Mouse (Mus musculus): ENCODE results near the gene Dmpk.
"Not testable (repeated sequence)": the region's sequence is repeated elsewhere in the genome, so short reads cannot be mapped to it uniquely, and the experiment has no call there.

Dmpk gene

GRCm38 (mm10) chr7:19083701-19084100 is at the start of gene Dmpk:
Gene Dmpk (plus strand): TSS chr7:19083849.
- DNase-seq (ENCODE audit: low read depth, low spot score) = no peak

- DNase-seq (ENCODE audit: low read depth, low spot score) = no peak
Observed at GRCm38 (mm10) chr7:19044616-19045015, 39.0 kb upstream of the Dmpk start.

DNA sequence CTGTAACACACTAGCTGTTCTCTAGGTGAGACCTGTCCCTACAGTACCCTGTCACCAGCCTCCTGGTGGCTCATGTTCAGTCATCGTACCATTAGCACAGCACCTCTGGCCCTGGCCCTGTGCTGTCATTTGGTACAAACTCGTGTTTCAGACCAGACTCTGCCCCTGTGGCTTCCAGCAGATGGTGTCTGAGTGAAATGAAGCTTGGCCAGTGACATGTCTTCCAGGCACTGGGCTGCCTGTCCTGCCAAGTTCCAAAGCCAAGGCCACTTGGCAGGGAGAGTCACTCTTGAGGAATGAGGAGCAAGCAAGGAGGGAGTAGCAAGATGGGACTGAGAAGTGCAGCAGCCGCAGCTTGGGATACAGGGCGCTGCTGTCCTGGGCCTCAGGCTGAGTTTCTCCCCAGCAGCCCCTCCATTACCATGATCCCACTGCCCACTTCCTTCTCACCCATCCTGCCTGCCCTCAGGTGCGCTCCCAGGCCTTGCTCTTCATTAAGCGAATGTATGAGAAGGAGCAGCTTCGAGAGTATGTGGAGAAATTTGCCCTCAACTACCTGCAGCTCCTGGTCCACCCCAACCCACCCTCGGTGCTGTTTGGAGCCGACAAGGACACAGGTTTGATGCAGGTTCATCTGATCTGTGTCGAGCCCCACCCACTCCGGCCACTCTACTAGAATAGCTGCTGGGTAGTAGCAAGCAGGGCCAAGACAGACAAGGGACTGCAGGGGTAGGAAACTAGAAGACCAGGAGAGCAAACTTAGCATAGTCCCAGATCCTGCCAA is 37.2 kb upstream of the Dmpk start:
- DNase-seq (ENCODE audit: low read depth, low spot score) = no peak

GRCm38 (mm10) chr7:19048006-19048527 is 35.6 kb upstream of the Dmpk start:
- DNase-seq (ENCODE audit: low read depth, low spot score) = no peak

DNA sequence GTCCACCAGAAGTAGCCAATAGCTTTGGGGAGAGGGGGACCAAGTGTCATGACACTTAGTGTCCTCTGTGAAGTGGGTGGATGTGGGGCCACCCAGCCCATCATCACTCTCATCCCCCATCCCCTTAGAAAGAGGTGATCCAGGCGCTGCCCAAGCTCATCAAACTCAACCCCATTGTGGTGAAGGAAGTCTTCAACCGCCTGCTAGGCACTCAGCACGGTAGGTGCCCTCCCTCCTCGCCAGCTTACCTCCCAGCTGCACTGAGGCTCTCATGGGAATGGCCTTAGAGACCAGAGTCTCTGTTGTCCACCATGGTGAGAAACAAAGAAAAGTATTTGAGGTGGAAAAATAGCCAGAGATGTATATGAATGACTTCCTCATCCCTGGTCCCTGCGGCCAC is 34.4 kb upstream of the Dmpk start:
- DNase-seq (ENCODE audit: low read depth, low spot score) = no peak

DNA sequence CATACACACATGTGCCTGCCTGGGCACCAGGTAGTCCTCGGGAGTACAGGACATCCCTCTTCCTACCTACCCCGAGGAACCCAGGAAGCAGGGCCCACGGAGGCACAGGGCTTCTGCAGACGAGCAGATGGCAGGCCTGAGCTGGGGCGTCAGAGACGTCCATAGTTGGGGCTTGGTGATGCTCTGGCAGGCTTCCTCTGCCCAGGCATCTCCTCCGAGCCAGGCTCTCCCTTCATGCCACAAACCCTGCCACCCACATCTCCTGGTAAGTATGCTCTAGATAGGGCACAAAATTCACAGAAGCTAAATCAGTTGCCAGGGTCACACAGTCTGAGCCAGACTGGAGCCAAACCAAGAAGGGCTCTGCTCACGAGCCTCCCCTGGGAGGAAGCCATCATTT is 33.5 kb upstream of the Dmpk start:
- no peak for DNase-seq (ENCODE audit: low read depth, low spot score)

DNA sequence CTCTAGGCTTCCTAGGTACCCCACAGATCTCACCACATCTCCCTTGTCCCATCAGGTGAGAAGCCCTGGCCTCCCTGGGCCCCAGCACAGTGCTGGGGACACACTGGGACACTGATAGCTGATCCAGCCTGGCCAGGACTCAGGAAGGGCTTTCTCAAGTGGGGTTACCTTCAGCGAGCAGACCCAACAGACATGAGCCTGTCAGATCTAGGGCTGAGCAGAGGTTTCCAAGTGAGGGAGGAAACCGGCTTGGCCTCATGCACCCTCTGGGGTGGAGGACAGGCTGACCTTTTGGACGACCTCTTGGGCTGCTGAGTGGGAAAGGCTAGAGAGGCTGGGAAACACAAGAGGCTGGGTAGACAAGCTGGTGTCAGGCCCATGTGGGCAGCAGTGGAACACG is 32.5 kb upstream of the Dmpk start:
- no peak for DNase-seq (ENCODE audit: low read depth, low spot score)

GRCm38 (mm10) chr7:19052345-19053135 is 31.1 kb upstream of the Dmpk start:
- DNase-seq (ENCODE audit: low read depth, low spot score) = no peak

GRCm38 (mm10) chr7:19053136-19053532 is 30.5 kb upstream of the Dmpk start:
- DNase-seq (ENCODE audit: low read depth, low spot score) = no peak

DNA sequence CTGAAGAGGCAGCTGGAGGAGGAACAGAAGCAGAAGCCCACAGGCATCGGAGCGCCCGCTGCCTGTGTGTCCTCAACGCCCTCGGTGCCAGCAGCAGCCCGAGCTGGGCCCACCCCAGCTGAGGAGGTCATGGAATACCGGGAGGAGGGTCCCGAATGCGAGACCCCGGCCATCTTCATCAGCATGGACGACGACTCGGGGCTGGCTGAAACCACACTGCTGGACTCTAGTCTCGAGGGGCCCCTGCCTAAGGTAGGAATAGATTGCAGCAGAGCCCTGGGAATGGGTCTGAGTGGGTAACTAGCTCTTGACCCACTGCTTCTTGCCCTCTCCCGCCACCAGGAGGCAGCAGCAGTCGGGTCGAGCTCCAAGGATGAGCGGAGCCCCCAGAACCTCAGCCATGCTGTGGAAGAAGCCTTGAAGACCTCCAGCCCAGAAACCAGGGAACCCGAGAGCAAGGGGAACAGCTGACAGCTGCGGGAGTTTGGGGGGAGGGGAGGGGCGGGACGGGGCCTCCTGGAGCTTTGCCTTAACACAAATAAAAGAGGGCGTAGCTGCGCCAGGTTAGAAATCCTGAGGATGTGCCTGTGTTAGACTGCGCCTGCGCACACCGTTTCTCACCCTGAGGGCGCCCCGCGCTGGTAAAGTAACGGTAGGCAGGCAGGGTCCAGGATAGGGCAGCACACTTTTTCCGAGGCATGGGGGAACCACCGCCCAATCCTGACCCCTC is 29.4 kb upstream of the Dmpk start, which contains the start of gene Rsph6a:
Gene Rsph6a (plus strand): TSS at position 644 of the 730 bp plus-strand sequence.
- peak; percentile 56 for DNase-seq (ENCODE audit: low read depth, low spot score)

DNA sequence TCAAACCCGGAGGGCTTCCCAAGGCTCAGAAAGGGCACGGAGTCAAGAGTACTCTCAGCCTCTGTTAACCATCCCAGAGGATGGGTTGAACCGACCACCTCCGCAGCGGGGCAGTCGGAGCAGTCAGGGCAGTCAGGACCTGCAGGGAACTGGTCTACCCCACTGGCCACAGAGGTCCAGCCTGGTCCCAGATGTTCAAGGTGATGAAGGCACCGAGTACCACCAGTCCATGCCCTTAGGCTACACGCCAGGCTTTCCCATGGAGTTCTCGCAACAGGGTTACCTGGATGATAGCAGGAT is 28.9 kb upstream of the Dmpk start:
- no peak for DNase-seq (ENCODE audit: low read depth, low spot score)

DNA sequence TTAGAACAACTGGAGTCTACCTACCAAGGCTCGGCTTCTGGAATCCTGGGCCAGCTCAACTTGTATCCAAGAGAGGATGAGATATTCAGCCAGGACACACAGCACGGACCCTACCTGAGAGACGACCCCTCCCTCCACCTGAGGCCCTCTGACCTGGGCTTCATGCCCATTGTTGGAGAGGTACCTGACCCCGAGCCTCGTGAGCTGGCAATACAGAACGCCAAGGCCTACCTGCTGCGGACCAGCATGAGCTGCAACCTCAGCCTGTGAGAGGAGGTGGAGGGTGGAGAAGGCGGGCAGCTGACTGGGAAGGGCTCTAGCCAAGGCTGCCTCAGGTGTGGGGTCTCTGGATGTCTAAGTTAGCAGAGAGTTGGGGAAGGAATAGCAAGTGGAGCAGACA is 28.5 kb upstream of the Dmpk start:
- no peak for DNase-seq (ENCODE audit: low read depth, low spot score)

DNA sequence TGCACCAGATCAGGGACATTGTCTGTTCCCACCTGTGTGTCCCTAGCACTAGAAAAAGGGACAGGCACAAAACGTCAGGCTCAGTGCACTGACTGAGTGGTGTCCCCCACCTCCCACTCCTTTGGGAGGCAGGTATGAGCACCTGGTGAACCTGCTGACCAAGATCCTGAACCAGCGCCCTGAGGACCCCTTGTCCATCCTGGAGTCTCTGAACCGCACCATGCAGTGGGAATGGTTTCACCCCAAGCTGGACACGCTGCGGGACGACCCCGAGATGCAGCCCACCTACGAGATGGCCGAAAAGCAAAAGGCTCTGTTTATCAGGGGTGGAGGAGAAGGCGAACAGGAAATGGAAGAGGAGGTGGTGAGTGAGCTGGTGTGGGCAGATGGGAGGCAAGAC is 26.2 kb upstream of the Dmpk start:
- no peak for DNase-seq (ENCODE audit: low read depth, low spot score)

DNA sequence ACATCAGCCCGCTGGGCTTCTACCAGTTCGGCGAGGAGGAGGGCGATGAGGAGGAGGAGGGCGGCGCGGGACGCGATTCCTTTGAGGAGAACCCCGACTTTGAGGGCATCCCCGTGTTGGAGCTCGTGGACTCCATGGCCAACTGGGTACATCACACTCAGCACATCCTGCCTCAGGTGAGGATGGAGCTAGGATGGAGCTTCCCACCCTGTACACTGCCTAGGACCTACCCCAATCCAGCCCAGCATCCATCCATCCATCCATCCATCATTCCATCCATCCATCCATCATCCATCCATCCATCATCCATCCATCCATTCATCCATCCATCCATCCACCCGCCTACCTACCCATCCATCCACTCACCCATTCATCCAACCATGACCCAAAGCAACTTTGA is 17.8 kb upstream of the Dmpk start:
- DNase-seq (ENCODE audit: low read depth, low spot score) = no peak

GRCm38 (mm10) chr7:19067063-19067462 is 16.6 kb upstream of the Dmpk start:
- no peak for DNase-seq (ENCODE audit: low read depth, low spot score)

DNA sequence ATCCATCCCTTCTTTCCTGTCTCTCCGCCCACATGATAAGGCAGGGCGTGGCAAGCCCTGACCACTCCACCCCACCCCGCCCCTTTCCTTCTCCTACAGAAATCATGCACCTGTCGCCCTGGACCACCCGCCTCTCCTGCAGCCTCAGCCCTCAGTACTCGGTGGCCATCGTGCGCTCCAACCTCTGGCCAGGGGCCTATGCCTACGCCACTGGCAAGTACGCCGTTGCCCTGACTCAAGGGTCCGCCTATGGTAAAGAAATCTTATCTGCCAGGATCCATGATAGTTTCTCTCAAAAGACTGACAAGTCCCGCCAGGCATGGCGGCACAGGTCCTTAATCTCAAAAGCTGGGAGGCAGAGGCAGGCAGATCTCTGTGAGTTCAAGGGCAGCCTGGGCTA is 15.7 kb upstream of the Dmpk start:
- no peak for DNase-seq (ENCODE audit: low read depth, low spot score)

DNA sequence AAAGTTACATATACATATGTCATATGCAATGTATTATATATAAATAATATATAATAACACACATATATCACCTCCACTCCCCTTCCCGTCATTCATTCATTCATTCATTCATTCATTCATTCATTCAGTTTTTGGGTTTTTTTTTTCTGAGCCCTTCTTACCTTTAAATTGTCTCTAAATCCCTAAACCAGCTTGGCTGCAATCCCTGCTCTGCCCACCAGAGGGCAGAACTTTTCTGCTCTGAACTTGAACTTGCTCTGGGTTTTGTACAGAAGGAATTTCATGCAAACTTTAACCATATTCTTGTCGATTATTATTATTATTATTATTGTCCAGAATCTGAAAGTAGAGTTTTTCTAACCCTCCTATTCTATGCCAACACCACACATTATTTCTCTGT is 14.9 kb upstream of the Dmpk start:
- DNase-seq (ENCODE audit: low read depth, low spot score) = no peak

DNA sequence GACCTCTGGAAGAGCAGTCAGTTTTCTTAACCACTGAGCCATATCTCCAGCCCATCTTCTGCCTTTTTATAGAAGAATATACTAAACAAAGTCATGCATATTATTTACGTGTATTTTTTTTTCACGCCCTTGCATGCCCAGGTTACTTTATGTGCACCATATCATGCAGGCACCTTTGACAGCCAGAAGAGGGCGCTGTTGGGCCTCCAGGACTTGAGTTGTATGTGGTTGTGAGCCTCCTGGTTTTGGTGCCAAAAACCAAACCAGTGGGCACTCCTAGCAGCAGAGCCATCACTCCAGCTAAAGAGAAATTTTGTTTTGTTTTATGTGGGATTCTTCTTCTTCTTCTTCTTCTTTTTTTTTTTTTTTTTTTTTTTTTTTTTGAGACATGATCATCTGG is 14.1 kb upstream of the Dmpk start:
- no peak for DNase-seq (ENCODE audit: low read depth, low spot score)

GRCm38 (mm10) chr7:19071024-19071423 is 12.6 kb upstream of the Dmpk start:
- DNase-seq (ENCODE audit: low read depth, low spot score) = not testable (repeated sequence)

- DNase-seq (ENCODE audit: low read depth, low spot score) = no peak
Observed at GRCm38 (mm10) chr7:19073504-19073903, 10.1 kb upstream of the Dmpk start.

DNA sequence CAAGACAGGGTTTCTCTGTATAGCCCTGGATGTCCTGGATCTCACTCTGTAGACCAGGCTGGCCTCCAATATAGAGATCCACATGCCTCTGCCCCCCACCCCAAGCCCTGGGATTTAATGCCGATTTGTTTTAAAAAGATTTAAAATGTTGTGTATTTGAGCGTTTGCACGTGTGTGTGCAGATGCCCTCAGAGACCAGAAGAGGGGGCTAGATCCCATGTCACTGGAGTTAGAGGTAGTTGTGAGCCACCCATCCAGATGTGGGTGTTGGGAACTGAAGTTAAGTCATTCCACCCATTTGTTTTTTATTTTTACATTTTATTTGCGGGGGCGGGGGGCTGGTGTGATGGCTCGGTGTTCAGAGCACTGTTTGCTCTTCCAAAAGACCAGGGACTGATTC is 9.2 kb upstream of the Dmpk start:
- DNase-seq (ENCODE audit: low read depth, low spot score) = no peak

DNA sequence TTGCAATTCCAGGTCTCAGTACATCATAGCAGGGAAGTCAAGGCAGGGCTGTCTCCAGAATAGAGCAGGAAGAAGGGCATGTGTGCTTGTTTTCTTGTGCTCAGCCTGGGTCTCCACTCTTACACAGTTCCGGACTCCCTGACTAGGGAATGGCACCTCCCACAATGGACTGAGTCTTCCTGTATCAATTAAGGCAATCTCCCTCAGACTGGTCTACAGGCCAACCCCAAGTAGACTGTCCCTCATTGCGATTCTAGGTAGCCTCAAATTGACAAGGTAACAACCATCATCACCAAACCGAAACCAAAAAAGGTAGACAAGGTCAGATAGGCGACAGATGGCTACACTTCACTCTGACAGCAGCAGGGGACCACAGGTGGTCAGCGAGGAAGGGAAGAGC is 8.4 kb upstream of the Dmpk start:
- no peak for DNase-seq (ENCODE audit: low read depth, low spot score)

All from retina, postnatal 7 days (tissue).